Mouse (Mus musculus) CH12.LX (cell line): ENCODE data around the gene Blvra. TPM values are rescaled to one million over a fixed set of nuclear protein-coding genes. Genes with fewer than 3 reads are reported as not detected.

Experiments
- DNase-seq: peaks from one replicate; pipeline ENCODE4 v3.0.0-alpha.2; 2013; ENCODE audit errors: extremely low read depth
- H3K27ac ChIP-seq: 2 replicates; pipeline ENCODE4 v1.5.1; 2012; ENCODE audit warnings: low read depth, mild to moderate bottlenecking, control low read depth, moderate library complexity; ENCODE audit not compliant: insufficient read depth
- H3K27me3 ChIP-seq: replicated peaks from 2 replicates; pipeline ENCODE3; 2012; ENCODE audit warnings: inconsistent platforms
- H3K36me3 ChIP-seq, 2 experiments: replicated peaks in 1 of 2; 2 replicates each; pipeline versions ENCODE3 to v1.6.1; 2012; ENCODE audit warnings: inconsistent platforms in 1 of 2, low read length in 1 of 2, mild to moderate bottlenecking in 1 of 2, mixed read lengths in 1 of 2, moderate library complexity in 1 of 2; ENCODE audit not compliant: control insufficient read depth in 1 of 2, insufficient read depth in 1 of 2
- H3K4me1 ChIP-seq, 2 experiments: 2 replicates each; pipeline ENCODE4 v1.6.1; 2012; ENCODE audit warnings: inconsistent platforms in 1 of 2, moderate library complexity in 1 of 2; ENCODE audit not compliant: insufficient read depth in 2 of 2, control insufficient read depth in 1 of 2
- H3K4me2 ChIP-seq: 2 replicates; pipeline ENCODE4 v1.6.1; 2012; ENCODE audit warnings: low read depth, mild to moderate bottlenecking, control low read depth; ENCODE audit not compliant: poor library complexity, insufficient read depth, severe bottlenecking
- H3K4me3 ChIP-seq, 3 experiments: fragments of 150-350 bp in 1 of 3; sonication (generic) in 1 of 3; replicated peaks in 1 of 3; 2 replicates each; pipeline versions ENCODE3 to v1.5.1; 2011 to 2012; ENCODE audit warnings: low read depth in 2 of 3, low read length in 2 of 3, mild to moderate bottlenecking in 2 of 3, moderate library complexity in 2 of 3, control low read depth in 1 of 3, improper control_type of control experiment in 1 of 3, inconsistent platforms in 1 of 3, mixed read lengths in 1 of 3; ENCODE audit not compliant: poor library complexity in 1 of 3
- H3K79me2 ChIP-seq: replicated peaks from 2 replicates; pipeline ENCODE4 v1.6.1; 2012; ENCODE audit warnings: mild to moderate bottlenecking, moderate library complexity; ENCODE audit not compliant: control insufficient read depth, poor library complexity, insufficient read depth, severe bottlenecking; ENCODE audit errors: extremely low read depth
- H3K9ac ChIP-seq: 2 replicates; pipeline ENCODE4 v1.6.1; 2012; ENCODE audit warnings: low read depth, mild to moderate bottlenecking, control low read depth, moderate library complexity; ENCODE audit not compliant: insufficient read depth
- H3K9me3 ChIP-seq: replicated peaks from 2 replicates; pipeline ENCODE3; 2012; ENCODE audit warnings: low read length, inconsistent platforms, mixed read lengths
- CHD1 ChIP-seq: IDR thresholded peaks from 2 replicates; pipeline ENCODE4 v1.6.1; 2012; ENCODE audit warnings: low read depth, low read length, improper control_type of control experiment, inconsistent platforms
- CTCF ChIP-seq, 2 experiments: IDR thresholded peaks in 1 of 2; conservative IDR thresholded peaks in 1 of 2; 2 replicates each; pipeline ENCODE4 v1.5.1; 2011 to 2012; ENCODE audit warnings: low read depth in 2 of 2, low read length in 2 of 2, improper control_type of control experiment in 1 of 2, inconsistent platforms in 1 of 2, mild to moderate bottlenecking in 1 of 2, moderate library complexity in 1 of 2
- E2F4 ChIP-seq: IDR thresholded peaks from 2 replicates; pipeline ENCODE4 v1.6.1; 2011; ENCODE audit warnings: low read depth, low read length, improper control_type of control experiment; ENCODE audit not compliant: insufficient replicate concordance
- EP300 ChIP-seq: IDR thresholded peaks from 2 replicates; pipeline ENCODE4 v1.6.1; 2011; ENCODE audit warnings: low read length, improper control_type of control experiment
- ETS1 ChIP-seq: conservative IDR thresholded peaks from 2 replicates; pipeline ENCODE4 v1.6.1; 2012; ENCODE audit warnings: low read depth, mild to moderate bottlenecking, inconsistent platforms, low read length, improper control_type of control experiment, moderate library complexity
- IRF4 ChIP-seq: IDR thresholded peaks from 2 replicates; pipeline ENCODE4 v1.6.1; 2014; ENCODE audit warnings: low read depth, mild to moderate bottlenecking, inconsistent platforms, low read length, improper control_type of control experiment
- JUND ChIP-seq: conservative IDR thresholded peaks from 2 replicates; pipeline ENCODE4 v1.6.1; 2011; ENCODE audit warnings: low read depth, low read length, improper control_type of control experiment
- MAX ChIP-seq: IDR thresholded peaks from 2 replicates; pipeline ENCODE4 v1.6.1; 2011; ENCODE audit warnings: low read length, improper control_type of control experiment
- MEF2A ChIP-seq: IDR thresholded peaks from 2 replicates; pipeline ENCODE4 v1.6.1; 2014; ENCODE audit warnings: low read depth, mild to moderate bottlenecking, inconsistent platforms, low read length, improper control_type of control experiment, borderline replicate concordance
- MXI1 ChIP-seq: IDR thresholded peaks from 2 replicates; pipeline ENCODE4 v1.6.1; 2011; ENCODE audit warnings: mild to moderate bottlenecking, low read depth, low read length, improper control_type of control experiment
- POLR2A ChIP-seq: IDR thresholded peaks from 2 replicates; pipeline ENCODE4 v1.6.1; 2011; ENCODE audit warnings: low read depth, mild to moderate bottlenecking, improper control_type of control experiment, low read length
- RCOR1 ChIP-seq: conservative IDR thresholded peaks from 2 replicates; pipeline ENCODE4 v1.6.1; 2012; ENCODE audit warnings: low read depth, mild to moderate bottlenecking, inconsistent platforms, low read length, improper control_type of control experiment
- SIN3A ChIP-seq: IDR thresholded peaks from 2 replicates; pipeline ENCODE4 v1.6.1; 2012; ENCODE audit warnings: low read length, improper control_type of control experiment, inconsistent platforms
- TBP ChIP-seq: conservative IDR thresholded peaks from 2 replicates; pipeline ENCODE4 v1.6.1; 2011; ENCODE audit warnings: low read depth, low read length, improper control_type of control experiment
- USF1 ChIP-seq: IDR thresholded peaks from 2 replicates; pipeline ENCODE4 v1.6.1; 2014; ENCODE audit warnings: low read depth, mild to moderate bottlenecking, inconsistent platforms, low read length, improper control_type of control experiment
- USF2 ChIP-seq: conservative IDR thresholded peaks from 2 replicates; pipeline ENCODE4 v1.6.1; 2011; ENCODE audit warnings: low read depth, low read length, improper control_type of control experiment
- ZC3H11A ChIP-seq: IDR thresholded peaks from 2 replicates; pipeline ENCODE4 v1.6.1; 2012; ENCODE audit warnings: low read depth, mild to moderate bottlenecking, inconsistent platforms, low read length, improper control_type of control experiment
- ZKSCAN1 ChIP-seq: IDR thresholded peaks from 2 replicates; pipeline ENCODE4 v1.6.1; 2012; ENCODE audit warnings: low read depth, inconsistent platforms, low read length, improper control_type of control experiment, borderline replicate concordance
- ZMIZ1 ChIP-seq: IDR thresholded peaks from 2 replicates; pipeline ENCODE4 v1.6.1; 2012; ENCODE audit warnings: low read depth, mild to moderate bottlenecking, inconsistent platforms, low read length, improper control_type of control experiment
- dilution Hi-C: fragments of 300-500 bp; cut with MboI; formaldehyde crosslinking; loops from 2 replicates; pipeline ENCODE4 v1.14.3; 2020; ENCODE audit warnings: low sequenced_read_pairs; ENCODE audit not compliant: extremely low pct_unique_long_range_greater_than_20kb, extremely low pct_ligation_motif_present
- in situ Hi-C: fragments of 300-500 bp; cut with MboI; formaldehyde crosslinking; loops from 3 replicates; pipeline ENCODE4 v1.14.3; 2019; ENCODE audit warnings: low sequenced_read_pairs, low pct_ligation_motif_present, low pct_unique_long_range_greater_than_20kb, mixed read lengths
- polyA plus RNA-seq: library from polyadenylated mRNA; unstranded; fragments of >175 nt; gene quantifications from 2 replicates; pipeline ENCODE4 v1.2.1, GENCODE M21; 2012; ENCODE audit warnings: low read depth; ENCODE audit not compliant: insufficient read length
- total RNA-seq, 2 experiments: library from RNA; depleted of rRNA; stranded (reverse); fragments of 300-350 nt in 1 of 2; fragments of >200 nt in 1 of 2; gene quantifications; 2 replicates each; pipeline ENCODE4 v1.2.3; 2012 to 2014

Gene Blvra
- total and polyA plus RNA-seq, 3 experiments = 38.4 to 69.0 (median 44.4) TPM

DNA sequence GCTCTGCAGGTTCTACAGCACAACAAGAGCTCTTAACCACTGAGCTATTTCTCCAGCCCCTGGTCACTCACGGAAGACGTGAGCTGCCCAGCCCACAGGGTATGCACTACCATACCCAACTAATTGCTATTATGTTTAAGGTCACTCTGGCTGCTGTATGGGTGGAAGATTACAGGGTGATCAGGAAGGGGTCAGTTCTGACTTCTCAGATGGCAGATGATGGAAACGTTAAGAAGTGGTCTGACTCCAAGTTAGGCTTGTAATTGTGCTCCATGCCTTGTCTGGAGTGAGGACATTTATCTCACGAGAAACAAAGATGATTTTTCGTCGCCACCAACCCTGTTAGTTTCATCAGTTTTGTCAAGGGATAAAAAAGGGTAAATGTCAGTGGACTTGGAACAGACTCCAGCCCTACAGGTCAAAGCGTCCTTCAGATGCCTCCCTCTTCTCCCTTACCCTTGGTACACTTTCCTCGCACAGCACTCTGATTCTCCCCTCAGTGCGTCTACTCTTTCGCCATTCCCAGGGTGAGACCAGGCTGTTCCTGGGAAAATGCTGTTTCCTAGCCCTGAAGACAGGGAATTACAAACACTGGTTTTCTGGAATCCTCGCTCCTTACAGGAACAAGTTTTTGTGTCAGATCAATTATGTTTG is 557 bp upstream of the Blvra start:
- Histone ChIP-seq H3K9ac (no peak overlapping the region; the same call in 1 of the 2 replicates), H3K36me3 (peaks cover 2 to 36% of the 10 kb centered on the region in 2 experiments), H3K27me3 (no peaks in the 10 kb centered on the region), H3K4me3 (peak overlapping the region in 2 of 3 experiments; percentile 19 to 64), H3K9me3 (no peaks in the 10 kb centered on the region), H3K79me2 (no peaks in the 10 kb centered on the region; the same call in 1 of the 2 replicates), H3K4me1 (peaks cover 0 to 28% of the 10 kb centered on the region in 2 experiments; a peak in 3 of 4 replicates)
- in situ Hi-C loops = no loop called here
- dilution Hi-C loops = no loop called here
- TF ChIP-seq E2F4 (no peak), CTCF (conservative IDR thresholded peaks at IDR 0.05 in 1 of 2, IDR thresholded peaks at IDR 0.05 in 1 of 2; ENCODE audit: low read depth in 2 of 2, low read length in 2 of 2) (no peak), IRF4 (no peak), ETS1 (no peak), TBP (no peak), USF2 (no peak), EP300 (no peak), ZMIZ1 (no peak), RCOR1 (no peak), MXI1 (no peak), MEF2A (no peak), POLR2A (no peak), USF1 (no peak), JUND (no peak), ZKSCAN1 (no peak), MAX (no peak), ZC3H11A (no peak), SIN3A (no peak)
- TF ChIP-seq, all 38 proteins: peak for 0
- DNase-seq = no peak
- H3K27ac ChIP-seq = no peak overlapping the region
- H3K4me2 ChIP-seq = peak overlapping the region; percentile 72; the same call in 1 of the 2 replicates

GRCm38 (mm10) chr2:127070879-127071278 is 414 bp downstream of the Blvra start:
- peaks cover 0 to 28% of the 10 kb centered on the region in 2 experiments; a peak in 3 of 4 replicates for H3K4me1 ChIP-seq
- dilution Hi-C loops = no loop called here
- peak overlapping the region; percentile 29; the same call in 1 of the 2 replicates for H3K27ac ChIP-seq
- no peak for DNase-seq
- no peaks in the 10 kb centered on the region for H3K9me3 ChIP-seq
- H3K36me3 ChIP-seq = peaks cover 2 to 33% of the 10 kb centered on the region in 2 experiments
- H3K4me2 ChIP-seq = peak overlapping the region; percentile 69
- peak overlapping the region; percentile 91 for H3K9ac ChIP-seq
- peak overlapping the region; percentile 64 to 86 (median 80) for H3K4me3 ChIP-seq
- in situ Hi-C loops = no loop called here
- no peaks in the 10 kb centered on the region for H3K27me3 ChIP-seq
- TF ChIP-seq CHD1 = 0 out of 2 replicates have a peak, but pooled peaks have one; percentile 77
- no peak for TF ChIP-seq CTCF (conservative IDR thresholded peaks at IDR 0.05 in 1 of 2, IDR thresholded peaks at IDR 0.05 in 1 of 2; ENCODE audit: low read depth in 2 of 2, low read length in 2 of 2)
- H3K79me2 ChIP-seq = no peaks in the 10 kb centered on the region; the same call in 1 of the 2 replicates
